Mouse (Mus musculus) retina, embryonic 14.5 days (tissue): ENCODE results near the gene Cdc42bpb.
A peak's percentile ranks its signal among the peaks of the same experiment; 100 is the strongest.

Experiments used
- DNase-seq: peaks from one replicate; pipeline ENCODE4 v3.0.0-alpha.2; 2015; ENCODE audit warnings: low spot score

Cdc42bpb gene

DNA sequence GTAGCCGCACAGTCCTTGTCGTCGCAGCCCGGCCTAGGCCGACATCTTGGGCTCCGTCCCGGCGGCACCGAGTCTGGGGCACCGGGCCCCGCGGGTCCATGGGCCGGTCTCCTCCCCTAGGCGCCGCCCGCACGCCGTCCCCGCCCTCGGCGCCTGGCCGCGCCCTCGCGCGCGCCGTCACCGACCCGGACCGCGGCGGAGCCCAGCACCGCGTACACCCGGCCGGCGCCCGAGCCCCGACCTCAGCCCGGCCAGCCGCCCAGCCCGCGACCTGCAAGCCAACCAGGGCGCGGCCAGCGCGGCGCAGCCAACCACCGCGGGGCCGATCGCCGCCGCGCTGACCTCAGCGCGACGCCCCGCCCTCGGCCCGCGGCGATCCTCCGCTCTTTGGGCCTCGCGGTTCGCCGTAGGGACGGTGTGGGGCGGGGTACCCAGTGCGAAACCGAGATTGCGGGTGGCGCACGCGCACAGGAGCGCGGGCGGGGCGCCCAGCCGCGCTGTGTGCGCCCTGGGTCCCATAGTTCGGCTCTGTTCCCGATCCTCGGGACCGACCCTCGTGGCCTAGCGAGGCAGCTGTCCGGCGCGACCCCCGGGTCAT is at the start of gene Cdc42bpb:
Cdc42bpb (minus strand) TSS at position 343 of the 598 bp plus-strand sequence.
- DNase-seq, result peak; percentile 95

DNA sequence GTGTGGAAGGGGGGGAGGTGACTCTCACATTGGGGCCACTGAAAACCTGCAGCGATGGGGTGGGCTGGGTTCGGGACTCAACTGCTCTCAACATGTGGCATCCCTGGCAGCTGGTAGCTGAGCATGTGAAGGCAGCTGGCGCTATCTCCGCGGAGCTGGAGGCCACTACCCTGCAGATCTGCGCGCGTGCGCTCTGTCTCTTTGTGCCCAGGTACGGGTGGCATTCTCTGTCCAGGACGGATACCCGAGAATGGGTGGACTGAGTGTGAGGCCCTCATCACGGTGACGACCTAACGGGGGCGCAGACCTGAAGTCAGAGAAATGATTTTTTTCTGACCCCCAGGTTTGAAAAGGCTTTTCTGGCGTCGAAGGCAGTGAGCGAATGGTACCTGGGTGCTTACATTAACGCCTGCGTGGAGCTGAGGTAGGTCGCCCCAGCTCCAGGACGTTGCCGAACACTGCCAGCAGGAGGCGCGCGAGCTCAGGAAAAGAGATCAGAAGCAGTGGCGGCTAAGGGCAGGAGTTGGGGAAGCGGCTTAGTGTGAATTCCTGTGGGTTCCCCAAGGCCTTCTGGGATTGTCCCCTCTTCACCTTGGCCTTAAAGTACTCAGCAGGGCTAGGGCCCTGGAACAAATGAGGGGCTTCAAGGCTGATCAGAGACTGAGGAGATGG is 48.4 kb upstream of the Cdc42bpb start:
- peak; percentile 89 for DNase-seq

DNA sequence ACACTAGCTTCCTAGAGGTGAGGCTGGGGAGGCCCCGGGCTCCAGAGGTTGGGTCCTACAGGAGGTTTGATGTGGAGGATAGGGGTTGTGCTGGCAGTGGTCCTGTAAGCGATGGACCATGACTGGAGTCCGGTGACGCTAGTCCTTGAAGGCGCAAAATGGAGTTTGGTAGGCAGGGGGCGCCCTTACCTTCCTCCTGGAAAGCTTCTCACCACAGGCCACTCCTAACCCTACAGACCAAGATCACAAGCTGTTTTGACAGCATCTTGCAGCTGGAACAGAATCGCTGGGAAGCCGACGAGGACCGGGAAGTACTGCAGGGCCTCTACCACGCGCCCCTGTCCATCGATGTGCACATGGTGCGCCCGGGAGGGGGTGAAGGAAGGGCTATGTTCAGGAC is 47.7 kb upstream of the Cdc42bpb start:
- peak; percentile 91 for DNase-seq

DNA sequence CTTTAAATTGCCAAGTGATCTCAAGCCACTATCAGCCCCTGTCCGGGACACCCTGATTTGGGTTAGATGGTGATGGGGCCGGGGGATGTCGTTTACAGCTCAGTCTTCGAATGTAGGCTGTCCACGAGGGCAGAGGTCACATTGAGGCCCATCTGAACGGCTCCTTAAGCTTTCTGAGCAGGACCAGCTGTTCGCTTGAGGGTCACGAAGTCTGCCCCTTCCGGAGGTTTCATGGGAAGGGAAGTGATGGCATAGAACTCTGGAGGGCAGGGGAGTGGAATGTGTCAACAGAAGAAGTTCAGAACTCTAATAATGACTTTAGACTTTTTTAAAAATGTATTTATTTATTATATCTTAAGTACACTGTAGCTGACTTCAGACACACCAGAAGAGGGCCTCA is 47.0 kb upstream of the Cdc42bpb start:
- no peak for DNase-seq

DNA sequence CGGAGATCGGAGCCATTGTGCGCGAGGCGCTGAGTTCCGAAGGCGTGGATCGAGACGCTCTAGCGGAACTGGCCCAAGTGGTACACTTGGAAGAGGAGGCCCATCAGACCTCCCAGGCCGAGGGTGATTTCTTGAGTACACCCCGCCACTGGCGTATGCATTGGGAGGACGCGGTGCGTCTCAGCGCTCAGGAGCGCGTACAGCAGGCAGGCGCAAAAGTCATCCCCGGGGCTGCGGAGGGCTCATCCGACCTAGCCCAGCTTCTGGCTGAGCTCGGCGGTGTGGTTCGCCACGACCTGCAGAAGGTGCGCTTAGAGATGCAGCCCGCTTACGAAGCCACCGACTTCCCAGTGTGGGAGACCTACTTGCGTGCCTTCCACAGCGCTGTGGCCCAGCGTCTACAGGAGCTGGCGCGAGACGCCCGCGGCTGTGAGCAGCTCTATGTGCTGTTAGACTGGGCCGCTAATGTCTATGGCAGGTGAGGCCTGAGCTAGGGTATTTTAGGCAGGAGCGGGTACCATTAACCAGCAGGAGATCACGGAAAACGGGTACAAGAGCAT is 46.1 kb upstream of the Cdc42bpb start:
- no peak for DNase-seq

DNA sequence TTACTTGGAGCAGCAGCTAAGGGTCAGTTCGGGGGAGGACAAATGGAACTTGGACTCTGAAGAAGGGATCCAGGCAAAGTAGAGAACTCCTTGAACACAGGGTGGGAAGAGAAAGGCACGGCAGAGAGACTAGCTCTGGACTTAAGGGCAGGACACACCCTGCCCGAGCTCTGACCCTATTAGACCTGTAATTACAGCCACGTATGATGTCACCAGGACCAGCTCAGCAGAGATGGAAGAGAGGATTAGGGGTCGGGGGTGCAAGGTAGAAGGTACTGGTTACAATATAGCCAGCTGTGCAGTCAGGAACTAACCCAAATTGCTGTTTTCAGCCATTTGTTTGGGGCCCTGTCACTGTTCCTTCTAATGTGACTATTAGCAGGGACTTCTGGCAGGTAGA is 45.3 kb upstream of the Cdc42bpb start:
- no peak for DNase-seq

DNA sequence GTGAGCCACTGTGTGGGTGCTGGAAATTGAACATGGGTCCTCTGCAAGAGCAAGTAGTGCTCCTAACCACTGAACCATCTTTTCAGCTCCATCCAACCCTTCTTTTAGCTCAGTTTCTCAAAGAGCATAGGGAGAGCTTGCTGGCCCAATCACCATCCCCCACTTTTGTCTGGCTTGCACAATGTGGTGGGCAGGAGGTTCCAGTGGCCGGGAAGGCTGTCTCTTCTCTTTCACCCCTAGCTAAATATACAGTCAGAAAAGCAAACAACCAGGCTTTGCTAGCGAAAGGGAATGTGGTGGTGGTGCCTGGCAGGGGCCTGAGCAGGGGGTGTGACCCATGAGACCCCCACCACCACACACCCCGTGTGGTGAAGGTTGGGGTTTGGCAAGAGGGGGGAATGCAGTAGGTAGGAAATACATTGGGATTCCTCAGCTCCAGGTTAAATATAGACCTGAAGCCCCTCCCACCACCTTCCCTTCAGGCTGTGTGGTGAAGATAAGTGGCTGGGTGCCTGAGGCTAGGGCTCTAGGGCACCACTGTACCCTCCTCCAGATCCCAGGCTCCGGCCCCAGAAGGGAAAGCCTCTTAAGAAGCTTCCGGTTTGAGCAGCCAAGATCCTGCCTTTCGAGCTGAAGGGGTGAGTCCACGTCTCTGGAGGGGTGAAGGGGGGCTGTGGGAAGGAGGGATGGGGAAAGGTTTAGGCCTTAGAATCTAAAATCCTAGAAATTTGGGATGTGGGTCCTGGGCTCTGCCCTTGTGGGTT is 43.6 kb upstream of the Cdc42bpb start:
- no peak for DNase-seq

DNA sequence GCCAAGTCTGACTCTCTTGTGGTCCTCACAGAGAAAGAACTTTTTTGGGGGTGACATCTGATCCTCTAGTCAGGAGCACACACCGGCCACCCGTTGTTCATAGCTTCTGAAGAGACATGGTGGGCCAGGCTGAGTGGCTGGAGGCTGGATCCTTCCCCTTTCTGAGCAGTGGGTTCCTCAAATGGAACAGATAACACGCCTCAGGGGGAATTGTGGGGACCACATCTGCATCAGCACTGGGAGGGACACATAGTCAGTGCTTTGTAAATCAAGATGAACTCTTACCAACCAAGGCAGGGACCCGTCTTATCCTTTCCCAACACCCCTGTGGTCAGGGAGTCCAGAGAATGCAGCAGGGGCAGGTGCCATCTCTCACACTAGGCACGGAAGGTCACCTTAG is 42.4 kb upstream of the Cdc42bpb start:
- no peak for DNase-seq

DNA sequence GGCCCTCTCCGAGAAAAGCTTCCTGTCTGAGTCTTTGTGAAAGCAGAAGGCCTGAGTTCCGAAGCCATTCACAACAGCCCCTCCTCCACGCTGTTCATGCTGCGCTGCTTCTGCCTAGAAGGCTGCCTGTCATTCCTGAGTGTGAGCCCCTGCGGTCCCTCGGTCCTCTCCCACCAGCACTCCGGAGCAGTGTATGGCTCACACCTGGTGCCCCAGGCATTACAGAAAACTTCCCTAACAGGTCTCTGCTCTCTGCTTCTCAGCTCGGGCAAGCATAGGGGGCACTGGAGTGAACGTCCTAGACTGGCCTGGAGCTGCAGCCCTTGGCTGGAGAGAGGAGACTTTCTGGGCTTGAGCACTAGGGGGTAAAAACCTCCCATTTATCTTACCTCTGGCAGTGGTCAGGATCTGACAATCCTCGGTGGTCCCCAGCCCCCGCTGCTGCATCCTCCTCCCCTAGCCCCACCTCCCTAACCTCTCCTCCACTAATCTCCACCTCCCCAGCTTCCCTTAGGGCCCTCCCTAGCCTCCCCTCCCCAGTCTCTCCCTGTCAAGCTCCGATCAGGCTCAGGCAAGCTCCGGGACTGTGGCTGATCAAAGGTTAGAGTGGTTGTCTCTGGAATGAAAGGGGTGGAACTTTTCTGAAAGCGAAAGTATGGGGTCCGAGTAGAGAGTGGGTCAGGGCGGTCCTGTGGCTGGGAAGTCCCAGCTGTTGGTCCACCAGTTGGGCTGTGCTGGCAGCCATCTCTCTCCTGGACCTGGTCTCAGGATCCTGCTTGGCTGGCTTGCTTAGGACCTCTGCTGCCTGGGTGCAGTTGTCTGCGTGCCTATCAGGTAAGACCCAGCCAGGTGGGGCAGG is 39.6 kb upstream of the Cdc42bpb start, which contains the start of gene Exoc3l4:
Exoc3l4 (plus strand) TSS at position 97 of the 859 bp plus-strand sequence.
- peak; percentile 56 for DNase-seq

DNA sequence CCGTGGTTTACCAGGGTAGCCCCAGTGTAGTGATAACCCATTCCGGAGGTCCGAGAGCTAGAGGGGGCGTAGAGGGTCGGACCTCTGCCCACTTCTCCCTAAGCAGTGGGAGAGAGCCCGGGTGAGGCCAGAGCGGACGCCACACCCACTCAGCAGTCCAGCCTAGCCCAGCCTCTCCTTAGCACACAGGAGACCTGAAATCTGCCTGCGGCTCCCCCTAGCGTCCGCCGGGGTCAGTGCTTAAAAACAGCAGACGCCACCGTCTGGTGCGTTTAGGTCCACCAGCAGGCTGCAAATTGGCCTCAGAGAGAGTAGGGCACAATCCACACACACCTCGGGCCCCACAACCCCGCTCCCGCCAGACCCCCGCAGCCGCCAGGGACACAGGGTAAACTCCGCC is 35.8 kb upstream of the Cdc42bpb start:
- DNase-seq, result peak; percentile 95

DNA sequence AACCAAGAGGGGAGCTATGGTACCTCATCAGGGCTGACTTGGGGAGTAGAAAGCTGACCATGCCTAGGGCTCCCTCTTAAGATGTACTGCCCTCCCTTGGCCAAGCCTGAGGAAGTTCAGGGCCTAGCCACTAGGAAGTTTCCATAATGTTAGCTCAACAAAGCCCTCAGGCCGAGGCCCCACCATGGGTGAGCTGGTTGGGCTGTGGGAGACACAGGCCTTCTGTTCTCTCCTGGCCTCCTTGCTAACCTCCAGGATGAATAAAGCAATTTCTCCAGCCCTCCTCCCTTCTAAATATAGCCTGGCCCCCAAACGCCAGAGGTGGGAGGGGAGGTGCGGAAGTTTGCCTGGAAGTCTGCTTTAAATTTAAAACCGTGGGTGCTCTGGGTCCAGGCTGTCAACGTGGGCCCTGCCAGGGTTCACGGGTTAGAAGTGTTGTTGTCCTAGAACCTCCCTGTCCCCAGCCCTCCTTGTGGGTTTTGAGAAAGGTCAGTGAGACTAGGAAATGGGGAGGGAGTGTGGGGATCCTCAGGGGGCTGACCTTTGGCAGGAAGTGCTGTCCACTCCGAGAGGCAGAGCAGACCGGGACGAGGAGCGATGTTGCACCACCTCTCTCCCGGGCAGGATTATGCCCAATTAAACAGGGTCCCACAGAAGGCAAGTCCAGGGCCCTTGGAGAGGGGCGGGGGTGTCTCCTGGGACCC is 35.2 kb upstream of the Cdc42bpb start:
- DNase-seq, result no peak

DNA sequence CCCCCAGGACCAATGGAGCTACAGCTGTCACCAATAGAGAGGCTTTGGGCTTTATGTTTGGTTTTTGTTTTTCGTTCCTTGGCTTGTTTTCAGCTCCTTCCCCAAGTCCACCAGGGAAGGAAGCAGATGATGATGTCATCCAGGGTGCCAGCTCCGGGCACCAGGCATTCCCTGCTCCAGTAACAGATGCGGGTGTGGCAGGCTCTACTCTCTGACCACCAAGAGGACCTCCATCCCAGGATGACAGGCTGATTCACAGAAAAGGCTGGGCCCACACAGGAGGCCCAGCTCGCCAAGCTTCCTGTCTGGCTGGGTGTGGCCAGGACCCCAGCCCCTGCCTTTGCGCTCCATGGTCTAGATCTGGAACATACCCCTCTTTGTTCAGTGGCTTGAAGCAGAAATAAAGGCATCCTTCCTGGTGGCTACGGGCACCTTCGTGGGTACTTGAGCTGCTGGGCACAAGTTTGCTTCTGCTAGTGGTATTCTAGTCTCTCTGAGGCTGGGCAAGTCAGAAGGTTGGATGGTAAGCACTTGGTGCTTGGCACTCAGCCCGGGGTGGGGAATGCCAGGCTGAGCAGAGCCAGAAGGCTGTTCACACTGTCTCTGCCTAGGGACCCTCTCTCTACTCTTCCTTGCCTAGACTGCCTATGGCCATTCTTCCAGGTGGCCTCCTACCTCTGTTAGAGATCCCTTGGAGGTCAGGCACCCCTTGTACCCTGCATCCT is 34.3 kb upstream of the Cdc42bpb start:
- no peak for DNase-seq

DNA sequence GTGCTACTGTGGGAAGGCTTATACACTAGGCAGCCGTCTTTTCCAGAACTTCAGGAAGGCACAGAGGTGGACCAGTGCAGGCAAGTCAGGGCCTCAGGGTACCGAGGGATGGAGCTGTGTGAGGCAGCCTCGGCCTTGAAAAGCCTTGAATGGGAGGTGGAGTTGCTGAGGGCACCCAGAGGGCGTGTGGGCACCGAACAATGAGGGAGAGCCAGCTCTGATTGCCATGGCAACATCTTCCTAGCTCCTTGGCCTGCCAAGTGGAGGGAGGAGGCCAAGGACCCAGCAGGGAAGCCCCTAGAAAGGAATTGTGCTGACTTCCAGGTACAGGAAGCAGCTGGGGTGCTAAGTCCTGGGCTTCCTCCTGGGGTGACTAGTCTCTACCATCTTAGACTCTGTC is 32.1 kb upstream of the Cdc42bpb start:
- no peak for DNase-seq

DNA sequence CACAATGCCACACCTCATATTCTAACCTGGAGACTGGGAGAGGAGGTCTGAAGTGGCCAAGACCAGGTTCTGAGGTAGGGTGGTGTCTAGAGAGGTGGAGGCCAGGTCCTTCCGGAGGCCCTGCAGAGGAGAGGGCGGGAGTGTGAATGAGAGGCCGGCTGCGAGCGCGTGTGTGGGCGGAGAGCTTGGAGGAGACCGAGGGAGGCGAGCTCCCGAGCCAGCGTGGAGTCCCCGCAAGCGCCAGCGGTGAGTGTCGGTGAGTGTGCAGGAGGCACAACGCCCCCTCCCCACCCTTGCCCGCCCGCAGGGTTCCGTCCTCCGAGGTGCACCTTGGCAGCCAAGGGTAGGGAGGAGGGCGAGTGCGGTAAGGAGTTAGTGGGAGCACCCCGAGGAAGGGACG is 29.1 kb upstream of the Cdc42bpb start, which contains the start of gene Lbhd2:
Lbhd2 (plus strand) TSS at position 188 of the 400 bp plus-strand sequence.
- no peak for DNase-seq

DNA sequence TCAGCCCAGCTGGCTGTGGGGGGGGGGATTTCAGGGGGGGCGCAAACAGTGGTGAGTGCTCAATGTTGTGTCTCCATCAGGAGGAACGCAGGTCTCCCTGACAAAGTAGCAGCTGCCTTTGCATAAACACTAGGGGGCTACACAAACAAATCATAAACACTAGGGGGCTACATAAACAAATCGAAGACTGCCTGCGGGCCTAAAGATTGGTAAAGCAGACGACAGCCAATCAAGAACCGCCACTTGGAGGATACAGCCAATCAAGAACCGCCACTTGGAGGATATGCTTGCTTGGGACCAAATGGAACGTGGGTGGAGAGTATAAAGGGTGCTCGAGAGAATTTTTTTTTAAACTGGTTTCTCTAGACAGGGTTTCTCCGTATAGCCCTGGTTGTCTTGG is 27.4 kb upstream of the Cdc42bpb start:
- DNase-seq, result no peak

DNA sequence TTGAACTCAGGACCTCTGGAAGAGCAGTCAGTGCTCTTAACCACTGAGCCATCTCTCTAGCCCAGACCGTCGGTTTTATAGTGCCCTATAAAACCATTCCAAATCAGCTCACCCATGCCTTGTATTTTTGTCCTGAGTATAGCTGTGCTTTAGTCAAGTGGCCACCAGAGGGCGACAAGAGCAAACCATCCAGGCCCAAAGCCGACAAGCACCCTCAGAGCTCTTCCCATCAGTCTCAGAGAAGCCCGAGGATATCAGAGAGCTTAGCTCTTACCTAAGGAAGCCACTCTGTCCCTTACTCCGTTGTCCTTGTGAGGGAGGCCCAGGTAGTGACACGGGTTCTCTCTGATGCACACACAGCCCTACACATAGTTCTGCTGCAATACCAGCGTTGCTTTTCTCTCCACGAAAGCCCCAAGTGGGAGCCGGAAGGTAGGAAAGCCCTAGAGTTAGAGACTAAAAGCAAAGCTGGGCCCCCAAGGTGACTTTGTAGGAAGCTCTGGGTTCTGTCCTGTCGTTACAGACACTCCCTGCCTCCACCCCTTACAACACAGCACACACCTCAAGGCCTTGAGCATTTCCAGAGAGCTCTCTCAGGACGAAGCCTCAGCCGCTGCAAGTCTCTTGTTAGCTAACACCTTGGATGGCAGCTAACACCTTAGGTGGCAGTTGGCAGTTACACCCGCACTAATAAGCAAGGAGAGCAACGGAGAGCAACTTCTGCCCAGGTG is 24.1 kb upstream of the Cdc42bpb start:
- DNase-seq, result peak; percentile 92

DNA sequence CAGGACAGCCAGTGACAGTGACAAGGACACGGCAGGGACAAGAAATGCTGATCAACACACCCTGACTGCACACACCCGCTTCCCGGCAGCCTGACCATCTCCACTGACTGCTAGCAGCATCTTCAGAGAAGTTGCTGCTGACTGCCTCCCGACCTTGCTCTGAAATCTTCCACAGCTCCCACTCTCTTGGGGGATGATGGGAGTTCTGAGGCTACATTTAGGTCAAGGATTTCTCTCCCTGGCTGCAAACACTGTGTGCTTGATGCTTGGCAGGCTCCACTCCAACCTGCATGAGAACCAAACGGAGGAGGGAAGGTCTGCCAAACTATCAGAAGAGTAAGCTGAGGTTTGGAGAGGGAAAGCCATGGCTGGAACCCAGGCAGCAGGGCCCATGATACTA is 19.5 kb upstream of the Cdc42bpb start:
- no peak for DNase-seq

DNA sequence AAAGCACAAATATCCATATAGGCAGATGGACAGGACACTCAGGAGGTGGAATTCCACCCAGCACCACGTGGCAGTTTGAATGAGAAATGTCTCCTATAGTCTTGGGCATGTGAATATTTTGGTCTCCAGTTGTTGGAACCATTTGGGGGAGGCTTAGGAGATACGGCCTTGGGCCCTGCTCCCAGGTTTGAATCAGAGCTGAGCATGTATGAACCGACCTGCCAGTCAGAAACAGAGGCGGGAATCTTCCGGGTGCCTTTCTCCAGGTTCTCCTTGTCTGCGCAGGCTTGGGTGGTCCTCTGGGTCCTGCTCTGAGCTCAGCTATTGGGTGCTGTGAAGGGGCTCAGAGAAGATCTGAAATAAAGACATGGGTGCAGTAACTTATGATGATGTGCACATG is 16.5 kb upstream of the Cdc42bpb start:
- no peak for DNase-seq

DNA sequence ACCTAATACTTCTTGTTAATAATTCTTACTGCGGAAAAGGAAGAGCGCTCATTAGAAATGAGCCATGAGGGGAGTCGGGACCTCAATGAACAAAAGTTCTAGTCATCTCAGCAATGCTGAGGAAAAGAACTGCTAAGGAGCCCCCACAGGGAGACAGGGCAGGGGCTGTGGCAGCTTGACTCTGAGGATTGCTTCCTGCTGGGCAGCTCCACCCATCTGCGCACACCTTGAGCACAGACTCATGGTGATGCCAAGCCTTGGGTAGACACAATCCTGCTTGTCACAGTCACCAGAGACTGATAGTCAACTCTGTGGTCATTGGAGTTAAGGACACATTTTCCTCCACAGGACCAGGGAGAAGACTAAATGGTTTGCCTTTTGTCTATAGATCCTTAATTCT is 9.6 kb upstream of the Cdc42bpb start:
- no peak for DNase-seq

DNA sequence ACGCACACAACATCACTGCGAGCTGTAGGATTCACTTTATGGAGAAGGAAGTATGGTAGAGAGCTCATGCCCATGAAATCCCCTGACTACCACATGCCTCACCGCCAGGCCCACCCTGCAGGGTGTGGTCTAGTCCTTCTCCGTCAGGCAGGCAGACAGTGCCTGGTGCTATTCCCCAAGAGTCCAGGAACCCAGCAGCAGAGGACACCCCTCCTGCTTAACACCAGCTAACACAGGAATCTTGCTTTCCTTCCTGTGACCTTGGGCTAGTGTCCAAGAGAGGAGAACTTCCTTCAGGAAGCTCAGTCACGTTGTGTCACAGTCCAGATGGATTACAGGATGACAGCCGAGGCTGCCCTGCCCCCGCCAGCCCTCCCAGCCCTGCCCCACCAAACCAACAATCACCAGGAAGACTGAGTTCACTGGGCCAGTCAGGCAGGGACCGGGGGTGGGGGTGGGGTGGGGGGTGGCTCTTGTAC is 9.2 kb upstream of the Cdc42bpb start:
- no peak for DNase-seq
